Mouse (Mus musculus) left cerebral cortex, adult 8-10 months (tissue): ENCODE results near the gene Cacna2d3. TPM values are rescaled to one million over a fixed set of nuclear protein-coding genes. Genes with fewer than 3 reads are reported as not detected.

ENCODE experiments used
- DNase-seq, 2 experiments: peaks; one replicate each; pipeline ENCODE4 v3.0.0; 2022; ENCODE audit warnings: low spot score in 2 of 2
- total RNA-seq, 4 experiments: library from RNA; stranded (reverse); gene quantifications; 2 replicates each; pipeline ENCODE4 v1.2.4; 2022

Gene Cacna2d3
- total RNA-seq, 4 experiments from 2014 or later, result 108 to 116 (median 112) TPM

- no peak for DNase-seq
These were observed 703.2 kb downstream of the Cacna2d3 start for GRCm38 (mm10) chr14:29018316-29019000.

- no peak for DNase-seq
These were observed 703.8 kb downstream of the Cacna2d3 start, which contains the start of gene Lrtm1 for GRCm38 (mm10) chr14:29017883-29018282. Gene Lrtm1, plus strand, starts transcription at chr14:29018208.

- DNase-seq, result no peak
These were observed 705.8 kb downstream of the Cacna2d3 start for GRCm38 (mm10) chr14:29015896-29016295.

GRCm38 (mm10) chr14:29014680-29015079 is 707.0 kb downstream of the Cacna2d3 start:
- no peak for DNase-seq

GRCm38 (mm10) chr14:29013161-29013560 is 708.5 kb downstream of the Cacna2d3 start:
- DNase-seq, result no peak

GRCm38 (mm10) chr14:29009644-29010043 is 712.0 kb downstream of the Cacna2d3 start:
- no peak for DNase-seq

GRCm38 (mm10) chr14:29005228-29005840 is 716.3 kb downstream of the Cacna2d3 start:
- DNase-seq, result no peak

GRCm38 (mm10) chr14:28996569-28996968 is 725.1 kb downstream of the Cacna2d3 start:
- DNase-seq, result no peak

GRCm38 (mm10) chr14:28988211-28988900 is 733.3 kb downstream of the Cacna2d3 start:
- no peak for DNase-seq

- no peak for DNase-seq
These were observed 737.4 kb downstream of the Cacna2d3 start for GRCm38 (mm10) chr14:28984276-28984675.

- DNase-seq, result no peak
These were observed 741.2 kb downstream of the Cacna2d3 start for GRCm38 (mm10) chr14:28980482-28980881.

GRCm38 (mm10) chr14:28979230-28979629 is 742.4 kb downstream of the Cacna2d3 start:
- DNase-seq, result no peak

- DNase-seq, result no peak
These were observed 749.0 kb downstream of the Cacna2d3 start for GRCm38 (mm10) chr14:28972620-28973019.

- peak in 1 of 2 experiments; percentile 51 for DNase-seq
These were observed 752.4 kb downstream of the Cacna2d3 start for GRCm38 (mm10) chr14:28969247-28969646.

GRCm38 (mm10) chr14:28966881-28967280 is 754.8 kb downstream of the Cacna2d3 start:
- no peak for DNase-seq

GRCm38 (mm10) chr14:28961379-28961778 is 760.3 kb downstream of the Cacna2d3 start:
- DNase-seq, result no peak

GRCm38 (mm10) chr14:28959042-28959441 is 762.6 kb downstream of the Cacna2d3 start:
- no peak for DNase-seq

- peak in 1 of 2 experiments; percentile 40 for DNase-seq
These were observed 763.3 kb downstream of the Cacna2d3 start for GRCm38 (mm10) chr14:28958131-28959015.

GRCm38 (mm10) chr14:28955181-28955580 is 766.5 kb downstream of the Cacna2d3 start:
- no peak for DNase-seq

- no peak for DNase-seq
These were observed 767.1 kb downstream of the Cacna2d3 start for GRCm38 (mm10) chr14:28954588-28954987.

- DNase-seq, result no peak
These were observed 767.6 kb downstream of the Cacna2d3 start for GRCm38 (mm10) chr14:28954086-28954485.
